Mouse (Mus musculus) forebrain, embryonic 15.5 days (tissue): Measurements from ENCODE around the gene Bbs7. TPM values are rescaled to one million over a fixed set of nuclear protein-coding genes. Genes with fewer than 3 reads are reported as not detected.
"Not testable (repeated sequence)": the region's sequence is repeated elsewhere in the genome, so short reads cannot be mapped to it uniquely, and the experiment has no call there.

Experiments
- ATAC-seq: fragments of 200-750 bp; cut with Nextera tagmentation; replicated peaks from 2 replicates; pipeline ENCODE4 v1.8.0; 2017; ENCODE audit warnings: mild to moderate bottlenecking, moderate TSS enrichment, moderate library complexity
- H3K27ac ChIP-seq: fragments of 300-500 bp; sonication (generic); replicated peaks from 2 replicates; pipeline ENCODE4 v1.5.1; 2015; ENCODE audit warnings: mild to moderate bottlenecking, inconsistent platforms
- H3K27me3 ChIP-seq: fragments of 300-500 bp; sonication (generic); 2 replicates; pipeline ENCODE4 v1.6.1; 2015; ENCODE audit warnings: inconsistent platforms
- H3K36me3 ChIP-seq: fragments of 300-500 bp; sonication (generic); 2 replicates; pipeline ENCODE4 v1.6.1; 2015; ENCODE audit warnings: mild to moderate bottlenecking, inconsistent platforms
- H3K4me1 ChIP-seq: fragments of 300-500 bp; sonication (generic); 2 replicates; pipeline ENCODE4 v1.6.1; 2015; ENCODE audit warnings: inconsistent platforms
- H3K4me2 ChIP-seq: fragments of 300-500 bp; sonication (generic); replicated peaks from 2 replicates; pipeline ENCODE4 v1.6.1; 2015; ENCODE audit warnings: mild to moderate bottlenecking, inconsistent platforms
- H3K4me3 ChIP-seq: fragments of 300-500 bp; sonication (generic); 2 replicates; pipeline ENCODE4 v1.5.1; 2015; ENCODE audit warnings: mild to moderate bottlenecking, inconsistent platforms
- H3K9ac ChIP-seq: fragments of 300-500 bp; sonication (generic); replicated peaks from 2 replicates; pipeline ENCODE4 v1.6.1; 2015; ENCODE audit warnings: mild to moderate bottlenecking, inconsistent platforms
- H3K9me3 ChIP-seq: fragments of 300-500 bp; sonication (generic); 2 replicates; pipeline ENCODE4 v1.6.1; 2016; ENCODE audit warnings: inconsistent platforms
- WGBS: fragments of 180-500 bp; shearing (Covaris S2); methylation state at CpG from one replicate; pipeline ENCODE4 v1.1.7; 2015; ENCODE audit warnings: mixed read lengths; 5-methylcytosine and 5-hydroxymethylcytosine counted together
- polyA plus RNA-seq: library from polyadenylated mRNA; unstranded; fragments of >200 nt; fragmentation: Nextera tagmentation; extraction: Ambion mirVana; gene quantifications from 2 replicates; pipeline ENCODE4 v1.2.1, GENCODE M21; 2015

Gene Bbs7
- polyA plus RNA-seq, 1 experiment from 2014 or later = 20.1 TPM

DNA sequence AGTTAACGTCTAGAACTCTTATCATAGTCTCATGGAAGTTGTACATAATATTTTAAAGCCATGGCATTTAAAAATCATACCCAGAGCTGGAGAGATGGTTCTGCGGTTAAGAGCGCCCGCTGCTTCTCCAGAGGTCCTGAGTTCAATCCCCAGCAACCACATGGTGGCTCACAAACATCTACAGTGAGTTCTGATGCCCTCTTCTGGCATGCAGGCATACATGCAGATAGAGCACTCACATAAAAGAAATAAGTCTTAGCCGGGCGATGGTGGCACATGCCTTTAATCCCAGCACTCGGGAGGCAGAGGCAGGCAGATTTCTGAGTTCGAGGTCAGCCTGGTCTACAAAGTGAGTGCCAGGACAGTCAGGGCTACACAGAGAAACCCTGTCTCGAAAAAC, 13.5 kb downstream of the Bbs7 start:
- not testable (repeated sequence) for H3K4me1 ChIP-seq, H3K9me3 ChIP-seq, H3K4me2 ChIP-seq, H3K36me3 ChIP-seq, H3K27me3 ChIP-seq, H3K9ac ChIP-seq, H3K4me3 ChIP-seq, H3K27ac ChIP-seq, ATAC-seq
- 88% methylated on average over 9 of the region's 9 CpGs for WGBS

DNA sequence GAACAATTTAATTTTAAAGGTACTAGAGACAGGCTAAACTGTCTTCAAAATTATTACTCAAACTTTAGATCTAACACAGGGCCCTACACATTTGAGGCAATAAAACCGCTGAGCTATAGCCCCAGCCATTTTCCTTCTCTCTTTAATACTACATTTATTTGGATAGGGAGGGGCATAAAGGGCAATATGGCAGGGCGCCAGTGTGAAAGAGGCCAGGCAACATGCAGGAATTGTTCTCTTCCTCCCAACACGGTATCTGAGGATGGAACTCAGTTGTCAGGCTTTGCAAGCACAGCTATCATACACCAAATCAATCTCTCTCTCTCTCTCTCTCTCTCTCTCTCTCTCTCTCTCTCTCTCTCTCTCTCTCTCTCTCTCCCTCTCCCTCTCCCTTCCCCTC, 14.5 kb downstream of the Bbs7 start:
- Histone ChIP-seq H3K27ac (no peak overlapping the region), H3K36me3 (peaks cover 8% of the 10 kb centered on the region), H3K4me2 (no peak overlapping the region), H3K9ac (no peak overlapping the region), H3K4me3 (no peak overlapping the region), H3K27me3 (no peaks in the 10 kb centered on the region), H3K4me1 (no peaks in the 10 kb centered on the region), H3K9me3 (no peaks in the 10 kb centered on the region)
- 69% methylated on average over 3 of the region's 3 CpGs for WGBS
- ATAC-seq = no peak

DNA sequence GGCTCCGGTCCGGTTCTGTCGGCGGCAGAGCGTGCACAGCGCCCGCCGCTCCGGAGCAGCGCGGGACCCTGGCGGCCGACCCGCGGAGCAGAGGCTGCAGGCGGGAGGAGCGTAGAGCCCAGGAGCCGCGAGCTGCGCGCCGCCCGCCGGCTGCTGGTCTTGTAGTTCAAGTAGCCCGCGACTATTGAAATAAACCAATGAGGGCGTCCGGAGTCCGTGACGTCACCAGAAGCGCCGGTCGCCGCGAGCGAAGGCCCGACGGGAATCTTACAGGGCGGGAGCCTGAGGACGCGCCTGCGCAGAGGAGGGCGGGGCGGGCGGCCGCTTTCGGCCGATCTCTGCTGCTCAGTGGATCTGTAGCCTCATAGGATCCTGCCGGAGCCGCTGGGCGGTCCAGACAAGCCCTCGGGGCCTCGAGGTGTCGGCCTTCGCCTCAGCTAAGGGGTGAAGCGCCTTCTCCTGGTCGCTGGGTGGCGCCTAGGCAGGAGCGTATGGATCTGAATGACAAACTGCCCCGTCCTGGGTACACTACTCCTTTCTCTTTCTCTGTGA, 41.4 kb downstream of the Bbs7 start, which contains the start of gene Ccna2:
Gene Ccna2, minus strand, starts transcription at position 324 of the 552 bp plus-strand sequence.
- peaks cover 25% of the 10 kb centered on the region for H3K36me3 ChIP-seq
- H3K27ac ChIP-seq = peak within 1 kb of the TSS; percentile 93
- peak within 1 kb of the TSS; percentile 63 for H3K9ac ChIP-seq
- under 1% methylated on average over 60 of the region's 60 CpGs for WGBS
- H3K9me3 ChIP-seq = no peaks in the 10 kb centered on the region
- peak within 1 kb of the TSS; percentile 63 for H3K4me3 ChIP-seq
- H3K4me2 ChIP-seq = peak within 1 kb of the TSS; percentile 85
- ATAC-seq = peak; percentile 100
- H3K27me3 ChIP-seq = no peaks in the 10 kb centered on the region
- H3K4me1 ChIP-seq = peaks cover 26% of the 10 kb centered on the region

DNA sequence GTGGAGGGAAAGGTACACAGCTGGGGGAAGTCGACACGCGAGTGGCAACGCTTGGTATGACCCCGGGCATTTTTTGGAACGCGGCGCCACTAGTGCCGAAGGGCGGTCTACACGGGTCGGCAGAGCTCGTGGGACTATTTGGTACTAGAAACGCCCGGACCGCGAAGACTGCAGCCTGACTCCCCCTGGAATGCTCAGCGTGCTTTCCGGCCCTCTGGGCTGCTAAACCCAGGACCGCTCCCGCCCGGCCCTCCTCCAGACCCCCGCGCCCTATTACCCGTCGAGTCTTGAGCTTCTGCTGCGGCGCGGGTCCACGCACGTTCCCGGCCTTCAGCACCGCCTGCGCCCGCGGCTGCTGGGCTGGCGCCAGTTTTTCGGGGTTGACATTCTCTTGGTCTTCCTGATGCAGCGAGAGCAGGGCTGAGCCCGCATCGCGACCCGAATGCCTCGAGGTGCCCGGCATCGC, 41.9 kb downstream of the Bbs7 start:
- H3K4me3 ChIP-seq = peak overlapping the region; percentile 63
- H3K9me3 ChIP-seq = no peaks in the 10 kb centered on the region
- H3K4me1 ChIP-seq = peaks cover 26% of the 10 kb centered on the region
- H3K27ac ChIP-seq = no peak overlapping the region; the same call in 1 of the 2 replicates
- no peaks in the 10 kb centered on the region for H3K27me3 ChIP-seq
- peak overlapping the region; percentile 48 for H3K9ac ChIP-seq
- peaks cover 30% of the 10 kb centered on the region for H3K36me3 ChIP-seq
- peak overlapping the region; percentile 85 for H3K4me2 ChIP-seq
- ATAC-seq = peak; percentile 42; the same call in 1 of the 2 replicates
- WGBS = 0% methylated on average over 46 of the region's 46 CpGs

DNA sequence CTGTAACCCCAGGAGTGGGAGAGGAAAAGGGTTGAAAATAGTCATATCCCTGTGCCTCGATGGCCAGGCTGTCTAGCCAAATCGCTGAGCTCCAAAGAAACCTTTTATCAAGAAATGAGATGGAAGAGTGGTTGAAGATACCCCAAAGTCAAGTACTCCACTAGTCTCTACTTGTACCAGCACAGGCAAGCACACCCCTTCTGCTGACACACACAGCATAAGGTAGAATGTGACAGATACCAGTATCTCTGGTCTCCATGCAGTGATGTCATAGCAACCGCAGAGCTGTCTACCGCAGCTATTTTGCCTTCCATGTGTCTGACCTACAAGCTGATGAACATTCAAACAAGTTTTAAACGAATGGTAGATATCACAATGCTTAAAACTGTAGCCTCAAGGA, 43.4 kb downstream of the Bbs7 start:
- Histone ChIP-seq H3K9ac (no peak overlapping the region), H3K4me3 (peak overlapping the region; percentile 63), H3K4me2 (peak overlapping the region; percentile 85), H3K27ac (no peak overlapping the region), H3K9me3 (no peaks in the 10 kb centered on the region), H3K36me3 (peaks cover 43% of the 10 kb centered on the region), H3K27me3 (no peaks in the 10 kb centered on the region), H3K4me1 (peaks cover 26% of the 10 kb centered on the region)
- 80% methylated on average over 5 of the region's 5 CpGs for WGBS
- ATAC-seq = no peak

DNA sequence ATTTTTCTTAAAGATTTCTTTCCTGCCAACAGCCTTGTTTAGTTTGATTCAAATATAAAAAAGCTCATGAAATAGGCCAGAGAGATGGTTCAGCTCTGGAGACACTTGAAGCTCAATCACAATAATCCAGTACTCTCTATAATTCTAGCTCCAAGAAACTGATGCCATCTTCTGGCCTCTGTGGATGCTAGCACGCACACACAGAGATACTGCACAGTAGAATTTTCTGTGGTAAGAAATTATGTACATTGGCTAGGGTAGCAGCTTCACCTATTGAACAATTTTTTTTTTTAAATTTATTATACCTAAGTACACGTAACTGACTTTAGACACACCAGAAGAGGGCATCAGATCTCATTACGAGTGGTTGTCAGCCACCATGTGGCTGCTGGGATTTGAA, 49.6 kb downstream of the Bbs7 start:
- no peak for ATAC-seq
- no peak overlapping the region for H3K4me3 ChIP-seq
- H3K9ac ChIP-seq = no peak overlapping the region
- no peak overlapping the region for H3K4me2 ChIP-seq
- H3K4me1 ChIP-seq = no peaks in the 10 kb centered on the region
- WGBS = 89% methylated on average over 3 of the region's 3 CpGs
- H3K27ac ChIP-seq = no peak overlapping the region
- H3K36me3 ChIP-seq = peaks cover 89% of the 10 kb centered on the region
- H3K9me3 ChIP-seq = no peaks in the 10 kb centered on the region
- H3K27me3 ChIP-seq = no peaks in the 10 kb centered on the region

DNA sequence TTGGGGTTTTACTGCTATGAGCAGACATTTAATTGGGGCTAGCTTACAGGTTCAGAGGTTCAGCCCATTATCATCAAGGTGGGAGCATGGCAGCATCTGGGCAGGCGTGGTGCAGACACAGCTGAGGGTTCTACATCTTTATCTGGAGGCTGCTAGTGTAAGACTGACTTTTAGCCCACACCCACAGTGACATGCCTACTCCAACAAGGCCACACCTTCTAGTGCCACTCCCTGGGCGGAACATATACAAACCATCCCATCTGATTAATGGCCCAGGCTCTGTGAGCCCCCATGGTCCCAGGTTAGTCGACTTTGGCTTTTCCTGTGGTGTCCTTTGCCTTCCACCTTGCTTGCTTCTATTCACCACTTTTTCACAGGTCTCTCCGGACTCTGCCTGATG, 53.7 kb downstream of the Bbs7 start:
- Histone ChIP-seq H3K27ac (no peak overlapping the region), H3K9me3 (no peaks in the 10 kb centered on the region), H3K4me1 (no peaks in the 10 kb centered on the region), H3K36me3 (peaks cover 91% of the 10 kb centered on the region), H3K4me2 (no peak overlapping the region), H3K4me3 (no peak overlapping the region), H3K27me3 (no peaks in the 10 kb centered on the region), H3K9ac (no peak overlapping the region)
- ATAC-seq = no peak
- WGBS = 86% methylated on average over 4 of the region's 4 CpGs

DNA sequence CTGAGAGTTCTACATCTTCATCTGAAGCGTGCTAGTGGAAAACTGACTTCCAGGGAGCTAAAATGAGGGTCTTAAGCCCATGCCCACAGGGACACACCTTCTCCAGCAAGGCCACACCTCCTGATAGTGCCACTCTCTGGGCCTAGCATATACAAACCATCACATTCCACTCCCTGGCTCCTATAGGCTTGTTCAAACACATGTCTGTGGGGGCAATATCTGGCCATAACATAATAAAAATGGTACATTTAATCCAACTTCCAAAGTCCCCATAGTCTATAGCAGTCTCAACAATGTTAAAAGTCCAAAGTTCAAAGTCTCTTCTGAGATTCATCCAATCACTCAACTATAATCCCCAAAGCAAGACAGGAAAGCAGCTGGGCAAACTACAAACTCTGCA, 55.7 kb downstream of the Bbs7 start:
- H3K9me3 ChIP-seq = no peaks in the 10 kb centered on the region
- 96% methylated on average over 1 of the region's 1 CpGs for WGBS
- no peak overlapping the region for H3K27ac ChIP-seq
- H3K9ac ChIP-seq = no peak overlapping the region
- H3K27me3 ChIP-seq = no peaks in the 10 kb centered on the region
- peaks cover 10% of the 10 kb centered on the region for H3K4me1 ChIP-seq
- ATAC-seq = no peak
- H3K4me2 ChIP-seq = no peak overlapping the region
- no peak overlapping the region for H3K4me3 ChIP-seq
- H3K36me3 ChIP-seq = peaks cover 79% of the 10 kb centered on the region

DNA sequence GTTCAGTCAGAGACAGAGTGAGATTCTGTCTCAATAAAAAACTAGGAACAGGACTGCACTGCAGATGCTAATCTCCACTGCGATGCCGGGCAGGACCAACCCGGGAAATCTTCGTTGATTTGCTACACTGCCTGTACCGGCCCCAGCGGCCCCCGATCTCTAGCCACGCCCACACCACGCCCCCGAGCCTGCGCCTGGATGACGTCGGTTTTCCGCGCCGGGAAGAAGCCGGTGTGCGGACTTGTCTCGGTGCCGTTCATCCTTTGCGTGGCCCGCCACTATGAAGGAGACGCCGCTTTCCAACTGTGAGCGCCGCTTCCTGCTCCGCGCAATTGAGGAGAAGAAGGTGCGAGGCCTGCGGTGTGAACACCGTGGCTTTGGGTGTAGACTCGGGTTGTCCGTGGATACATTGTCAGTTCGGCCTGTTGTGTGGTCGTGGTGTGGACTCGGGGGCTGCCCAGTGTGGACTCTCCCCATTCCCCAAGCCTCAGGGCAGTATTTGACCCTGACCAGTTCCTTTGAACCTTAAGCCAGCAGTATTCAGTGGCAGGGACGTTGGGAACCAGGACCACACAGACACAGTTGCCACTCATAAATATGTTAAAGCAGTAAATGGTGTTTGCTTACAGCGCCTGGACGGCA, 60.8 kb downstream of the Bbs7 start, which contains the start of gene Exosc9:
Gene Exosc9, plus strand, starts transcription at position 201 of the 642 bp plus-strand sequence.
- ATAC-seq = peak; percentile 98
- Histone ChIP-seq H3K27me3 (no peaks in the 10 kb centered on the region), H3K4me1 (peaks cover 19% of the 10 kb centered on the region), H3K36me3 (peaks cover 36% of the 10 kb centered on the region), H3K4me3 (peak within 1 kb of the TSS; percentile 71), H3K9me3 (no peaks in the 10 kb centered on the region), H3K4me2 (peak within 1 kb of the TSS; percentile 71), H3K9ac (peak within 1 kb of the TSS; percentile 60), H3K27ac (peak within 1 kb of the TSS; percentile 68)
- under 1% methylated on average over 39 of the region's 39 CpGs for WGBS

DNA sequence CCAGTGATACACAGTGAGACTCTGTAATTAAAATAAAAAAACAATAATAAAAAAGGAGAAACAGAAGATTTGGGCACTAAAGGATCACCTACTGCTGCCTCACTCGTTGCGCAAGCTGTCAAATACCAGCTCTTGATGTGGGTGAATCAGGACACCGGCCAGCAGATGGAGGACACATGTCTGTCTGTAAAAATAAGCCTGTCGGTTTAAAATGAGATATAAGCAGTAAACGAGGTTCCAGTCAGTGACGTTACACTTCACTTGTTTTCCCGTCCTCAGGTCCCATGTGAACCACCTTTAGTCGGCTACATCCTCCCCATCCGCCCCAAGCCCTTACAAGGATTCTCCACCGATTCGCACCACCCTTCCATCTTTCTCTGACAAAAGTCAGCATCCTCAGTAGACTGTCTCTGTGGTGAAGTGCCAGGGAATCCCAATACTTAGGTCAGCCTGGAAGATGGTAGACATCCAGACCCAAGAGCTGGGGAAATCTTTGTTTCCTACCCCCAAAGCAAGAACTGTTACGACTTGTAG, 61.4 kb downstream of the Bbs7 start:
- Histone ChIP-seq H3K4me2 (peak overlapping the region; percentile 71), H3K9ac (peak overlapping the region; percentile 60), H3K27me3 (no peaks in the 10 kb centered on the region), H3K36me3 (peaks cover 30% of the 10 kb centered on the region), H3K4me1 (peaks cover 19% of the 10 kb centered on the region), H3K27ac (peak overlapping the region; percentile 68), H3K4me3 (peak overlapping the region; percentile 71), H3K9me3 (no peaks in the 10 kb centered on the region)
- peak; percentile 75; the same call in 1 of the 2 replicates for ATAC-seq
- 12% methylated on average over 12 of the region's 12 CpGs for WGBS

DNA sequence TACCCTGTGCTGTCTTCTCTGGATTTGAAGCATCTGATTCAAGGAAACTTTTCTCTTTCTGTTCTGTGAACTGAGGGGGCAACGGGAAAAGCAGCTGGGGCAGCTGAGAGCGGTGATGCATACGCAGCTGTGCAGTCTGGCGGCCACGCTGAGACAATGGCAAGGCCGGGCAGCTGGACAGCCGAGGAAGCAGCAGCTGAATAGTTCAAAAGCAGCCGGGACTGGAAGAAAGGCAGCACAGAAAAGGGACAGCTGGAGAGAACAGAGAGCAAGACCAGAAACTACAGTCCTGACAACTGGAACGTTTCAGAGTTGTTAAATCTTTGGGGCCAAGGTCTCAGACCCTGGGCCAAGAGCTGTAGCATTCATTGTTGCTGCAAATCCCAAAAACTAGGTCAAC, 61.9 kb downstream of the Bbs7 start:
- 0 out of 2 replicates have a peak overlapping the region, but pooled peaks have one; percentile 60 for H3K9ac ChIP-seq
- 6% methylated on average over 9 of the region's 9 CpGs for WGBS

DNA sequence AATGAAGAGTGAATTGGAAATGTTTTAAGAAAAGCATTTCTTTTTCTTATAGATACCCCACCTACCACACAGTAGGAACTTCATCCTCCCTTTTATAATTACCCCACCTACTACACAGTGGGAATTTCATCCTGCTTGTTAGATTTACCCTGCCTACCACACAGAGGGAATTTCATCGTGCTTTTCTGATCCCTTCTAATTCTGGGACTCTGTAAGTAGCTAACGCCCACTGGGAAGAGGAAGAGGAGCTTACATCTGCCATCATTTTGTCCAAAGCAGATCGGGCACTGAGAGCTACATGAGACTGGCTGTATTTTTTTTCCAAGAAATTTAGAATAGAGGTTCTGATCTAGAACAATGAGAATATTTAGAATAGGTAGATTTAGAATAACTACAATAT, 68.3 kb downstream of the Bbs7 start:
- no peak overlapping the region for H3K9ac ChIP-seq
- no peaks in the 10 kb centered on the region for H3K27me3 ChIP-seq
- H3K9me3 ChIP-seq = no peaks in the 10 kb centered on the region
- no peak overlapping the region for H3K4me3 ChIP-seq
- no peaks in the 10 kb centered on the region for H3K36me3 ChIP-seq
- no peak for ATAC-seq
- H3K4me1 ChIP-seq = no peaks in the 10 kb centered on the region
- WGBS = 71% methylated on average over 3 of the region's 3 CpGs
- no peak overlapping the region for H3K27ac ChIP-seq
- H3K4me2 ChIP-seq = no peak overlapping the region

More for the DNA sequence above, 61.9 kb downstream of the Bbs7 start:
- no peaks in the 10 kb centered on the region for H3K9me3 ChIP-seq
- H3K4me2 ChIP-seq = peak overlapping the region; percentile 71
- H3K27me3 ChIP-seq = no peaks in the 10 kb centered on the region
- ATAC-seq = peak; percentile 32
- H3K4me3 ChIP-seq = peak overlapping the region; percentile 71
- peaks cover 19% of the 10 kb centered on the region for H3K4me1 ChIP-seq
- peak overlapping the region; percentile 68; the same call in 1 of the 2 replicates for H3K27ac ChIP-seq
- peaks cover 25% of the 10 kb centered on the region for H3K36me3 ChIP-seq
